Mouse (Mus musculus) small intestine, adult 2 months (tissue): ENCODE data around the gene Tlr2.

Experiments used
- CTCF ChIP-seq: fragments of 200-500 bp; IDR thresholded peaks from 2 replicates; pipeline ENCODE4 v1.5.1; 2012; ENCODE audit warnings: low read depth, mild to moderate bottlenecking, control low read depth, inconsistent platforms, low read length, moderate library complexity, mixed read lengths; ENCODE audit not compliant: insufficient replicate concordance, insufficient read length; ENCODE audit errors: extremely low read depth
- POLR2A ChIP-seq: fragments of 200-500 bp; IDR thresholded peaks from 2 replicates; pipeline ENCODE4 v1.6.1; 2012; ENCODE audit warnings: low read depth, mild to moderate bottlenecking, control low read depth, inconsistent platforms, low read length, moderate library complexity

- TF ChIP-seq CTCF (no peak), POLR2A (no peak)
Observed at GRCm38 (mm10) chr3:83844766-83845520, 3.4 kb upstream of the Tlr2 start.
